Mouse (Mus musculus): ENCODE measurements at regions not wholly inside any gene's neighbourhood (a gene's known extent, or its start where the extent isn't known, plus 50 kb on each side); places are given as distances from the start of the nearest gene placed in this dataset.

DNA sequence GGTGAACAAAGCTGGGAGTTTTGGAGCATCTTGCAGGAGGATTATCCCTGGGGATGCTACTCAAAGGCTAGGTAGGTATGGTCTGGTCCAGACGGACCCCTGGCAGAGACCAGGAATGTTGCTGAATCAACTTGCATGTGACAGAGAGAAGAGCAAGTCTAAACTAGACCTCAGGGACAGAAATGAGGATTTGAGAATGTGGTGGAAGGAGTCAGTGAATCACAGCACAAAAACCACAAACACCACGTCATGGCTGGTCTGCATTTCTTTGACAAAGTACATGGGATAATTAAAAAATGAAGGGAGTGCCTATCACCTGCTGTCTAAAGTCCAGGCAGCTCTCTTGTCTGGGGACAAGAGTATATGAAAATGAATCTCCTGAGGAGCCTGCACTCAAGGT is 95.1 kb upstream of the Ubl3 start:
- TF ChIP-seq CTCF (IDR thresholded peaks at IDR 0.05; ENCODE audit: low read depth, low read length) (no peak), EP300 (IDR thresholded peaks at IDR 0.05; ENCODE audit: insufficient read depth, low read depth, low read length) (no peak), POLR2A (IDR thresholded peaks at IDR 0.05; ENCODE audit: insufficient read depth, low read length) (no peak)

Measured in ES-Bruce4 (cell line).